Mouse (Mus musculus) monocyte, adult 5-6 weeks (primary cell): ENCODE measurements at regions not wholly inside any gene's neighbourhood (a gene's known extent, or its start where the extent isn't known, plus 50 kb on each side); places are given as distances from the start of the nearest gene placed in this dataset.

Experiments used
- ATAC-seq: fragments of 153-309, 156-312 bp; replicated peaks from 2 replicates; pipeline ENCODE4 v1.8.0; 2017; ENCODE audit warnings: mild to moderate bottlenecking; ENCODE audit not compliant: low TSS enrichment, insufficient number of reproducible peaks, severe bottlenecking, poor library complexity, low FRiP score

- no peak for ATAC-seq
These were observed 105.1 kb upstream of the Max start for GRCm38 (mm10) chr12:77067115-77067514.

- no peak for ATAC-seq
These were observed 103.9 kb upstream of the Max start for GRCm38 (mm10) chr12:77065645-77066512.

DNA sequence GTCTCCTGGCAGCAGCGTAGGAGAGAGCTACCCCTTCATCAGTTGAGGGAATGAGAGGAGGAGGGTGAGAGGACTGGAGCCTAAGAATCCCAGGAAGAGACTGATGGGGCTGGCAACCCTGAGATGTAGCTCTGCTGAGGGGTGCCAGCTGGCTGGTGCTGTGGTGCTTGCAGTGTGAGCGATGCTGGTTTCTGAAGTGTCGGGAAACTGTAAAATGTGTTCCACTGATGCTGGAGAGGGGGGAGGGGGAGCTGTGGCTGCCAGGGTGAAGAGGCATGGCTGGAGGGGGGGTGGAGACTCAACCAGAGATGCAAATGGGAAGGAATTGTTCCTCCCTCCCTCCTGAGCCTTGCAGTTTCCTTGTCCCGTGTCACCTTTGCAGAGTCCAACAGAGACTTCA, 102.0 kb upstream of the Max start:
- ATAC-seq = no peak

- no peak for ATAC-seq
These were observed 99.5 kb upstream of the Max start for GRCm38 (mm10) chr12:77061562-77061847.

- ATAC-seq = no peak
These were observed 99.0 kb upstream of the Max start for GRCm38 (mm10) chr12:77060766-77061561.

DNA sequence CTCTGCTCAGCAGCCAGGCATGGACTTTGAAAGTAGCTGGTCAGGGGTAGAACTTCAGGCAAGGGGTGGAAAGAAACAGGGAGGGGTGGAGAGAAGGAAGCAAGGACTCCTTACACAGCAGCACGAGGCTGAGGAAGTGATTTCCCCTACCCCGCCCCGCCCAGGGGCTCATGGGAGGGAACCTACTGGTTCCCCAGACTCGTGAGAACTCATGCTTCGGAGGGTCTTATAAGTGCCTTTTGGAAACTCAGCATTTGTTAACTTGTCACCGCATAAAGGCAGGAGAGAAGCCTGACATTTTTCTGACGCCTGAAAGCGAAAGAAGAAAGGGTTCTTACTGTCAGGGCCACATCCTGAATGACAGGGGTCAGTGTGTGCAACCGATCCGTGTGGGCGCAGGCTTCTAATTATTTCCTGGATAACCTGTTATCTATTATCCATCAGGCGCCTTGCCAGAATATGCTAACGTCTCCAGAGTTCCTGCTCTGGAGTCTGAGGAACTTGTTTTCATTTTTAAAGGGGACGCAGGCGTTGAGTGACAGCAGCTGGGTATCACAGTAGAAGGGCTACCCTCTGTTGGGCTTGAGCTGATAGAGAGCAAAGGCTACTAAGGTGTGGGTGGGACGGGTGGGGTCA, 98.2 kb upstream of the Max start:
- ATAC-seq = peak; percentile 63

GRCm38 (mm10) chr12:77059679-77060059, 97.7 kb upstream of the Max start:
- no peak for ATAC-seq

DNA sequence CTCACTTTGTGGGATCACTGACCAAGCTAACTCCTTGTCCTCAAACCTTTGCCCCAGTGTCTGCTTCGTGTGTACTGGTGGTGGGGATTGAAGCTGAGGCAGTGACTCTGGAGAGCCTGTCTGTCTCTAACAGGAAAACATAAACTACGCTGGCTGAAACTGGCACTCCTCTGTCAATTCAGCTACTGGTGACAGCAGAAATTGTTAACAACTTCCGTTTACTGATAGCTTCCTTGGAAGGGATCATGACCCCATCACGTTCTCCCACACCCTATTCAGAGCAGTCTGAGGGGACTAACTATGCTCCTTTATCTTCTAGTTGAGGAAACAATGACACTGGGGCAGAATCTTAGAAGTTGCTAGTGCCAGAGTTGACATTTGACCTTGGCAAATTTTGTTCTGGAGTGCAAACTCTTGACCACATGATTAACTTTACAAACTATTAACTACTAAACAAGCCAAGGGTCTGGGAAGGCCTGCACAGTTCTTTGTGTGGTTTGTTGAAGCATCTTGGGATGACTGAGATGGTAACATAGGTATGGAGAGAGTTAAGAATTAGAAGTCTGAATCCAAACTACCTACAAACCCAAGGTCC, 96.7 kb upstream of the Max start:
- ATAC-seq = no peak

- ATAC-seq = no peak
These were observed 94.9 kb upstream of the Max start for GRCm38 (mm10) chr12:77056748-77057370.

GRCm38 (mm10) chr12:77054700-77055099, 92.7 kb upstream of the Max start:
- no peak for ATAC-seq

DNA sequence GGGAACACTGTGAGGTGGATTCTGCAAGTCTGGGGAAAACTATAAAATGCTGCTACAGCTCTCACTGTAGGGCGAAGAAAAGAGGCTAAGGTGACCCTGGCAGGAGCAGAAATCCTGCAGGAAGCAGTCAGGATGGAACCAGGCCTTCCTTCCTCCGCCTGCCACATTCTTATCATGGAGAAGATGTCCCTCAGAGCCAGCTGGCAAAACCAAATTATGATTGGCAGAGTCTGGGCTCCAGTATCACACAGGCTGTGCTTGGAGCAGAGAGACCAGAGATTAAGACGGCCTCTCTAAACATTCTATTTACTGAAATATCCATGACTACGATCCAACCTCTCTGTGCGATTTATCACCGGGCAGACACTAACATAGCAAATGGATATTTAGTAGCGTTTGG, 92.2 kb upstream of the Max start:
- no peak for ATAC-seq

DNA sequence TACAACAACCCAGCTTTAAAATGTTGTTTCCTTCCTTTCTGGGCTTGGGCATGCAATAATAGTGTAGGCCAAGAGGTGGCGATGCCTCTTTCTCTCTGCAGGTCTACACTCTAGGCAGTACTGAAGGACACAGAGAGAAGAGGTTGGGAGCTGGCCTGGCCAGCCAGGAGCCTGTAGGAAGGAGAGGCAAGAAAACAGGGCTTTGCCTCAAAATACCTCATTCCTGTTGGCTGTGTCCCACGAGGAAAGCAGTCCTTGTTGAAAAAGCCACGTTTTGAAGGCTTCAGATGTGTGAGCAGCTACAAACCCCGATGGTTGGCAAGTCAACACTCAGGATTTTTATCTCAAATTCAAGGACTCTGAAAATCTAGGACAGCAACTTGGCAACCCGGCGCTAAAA, 90.9 kb upstream of the Max start:
- ATAC-seq = peak; percentile 66; the same call in 1 of the 2 replicates

GRCm38 (mm10) chr12:77048380-77048779, 86.4 kb upstream of the Max start:
- ATAC-seq = no peak

- no peak for ATAC-seq
These were observed 85.3 kb upstream of the Max start for GRCm38 (mm10) chr12:77047273-77047672.

- ATAC-seq = no peak
These were observed 84.0 kb upstream of the Max start for GRCm38 (mm10) chr12:77045956-77046355.

GRCm38 (mm10) chr12:77045356-77045755, 83.4 kb upstream of the Max start:
- ATAC-seq = no peak

DNA sequence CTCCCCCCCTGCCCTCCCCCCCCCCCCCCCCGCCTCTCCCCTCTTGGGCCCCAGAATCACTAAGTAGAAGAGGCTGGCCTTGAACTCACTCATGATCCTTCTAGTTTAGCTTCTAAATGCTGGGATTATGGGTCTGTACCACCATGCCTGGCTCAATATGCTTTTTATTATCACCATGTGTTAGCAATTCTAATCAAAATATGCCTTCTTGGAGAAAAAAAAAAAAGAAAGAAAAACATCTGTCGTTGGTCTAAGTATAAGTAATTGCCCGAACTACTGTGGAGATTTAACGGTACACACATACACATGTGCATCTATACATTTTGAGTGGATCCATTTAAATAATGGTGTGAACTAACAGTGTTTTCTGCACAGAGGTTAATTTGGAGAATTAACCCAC, 80.4 kb upstream of the Max start:
- no peak for ATAC-seq

DNA sequence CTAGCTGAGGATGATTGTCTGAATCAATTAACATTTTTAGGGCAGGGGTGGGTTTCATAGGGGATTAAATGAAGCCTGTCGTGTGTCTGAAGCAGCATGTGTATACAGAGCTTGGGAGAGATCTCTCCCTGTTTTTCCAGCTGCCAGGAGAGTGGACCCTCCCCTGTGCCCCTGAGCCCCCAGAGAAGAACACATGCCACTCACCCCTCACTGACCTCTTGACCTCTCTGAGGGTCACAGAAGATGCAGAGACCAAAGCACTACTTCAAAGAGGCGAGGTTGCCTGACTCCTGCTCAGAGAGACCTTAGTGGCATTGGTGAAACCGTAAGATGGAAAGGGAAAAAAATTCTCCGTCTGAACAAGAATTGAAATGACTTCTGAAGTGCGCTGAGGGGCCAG, 79.1 kb upstream of the Max start:
- no peak for ATAC-seq

GRCm38 (mm10) chr12:77039953-77040305, 77.9 kb upstream of the Max start:
- ATAC-seq = no peak
